Mouse (Mus musculus) heart, adult 8-10 months (tissue): ENCODE results near the gene Gzmm. TPM values are rescaled to one million over a fixed set of nuclear protein-coding genes. Genes with fewer than 3 reads are reported as not detected.

ENCODE experiments used
- DNase-seq: peaks from one replicate; pipeline ENCODE4 v3.0.0; 2022; ENCODE audit warnings: low spot score
- total RNA-seq, 4 experiments: library from RNA; stranded (reverse); gene quantifications; 2 replicates each; pipeline ENCODE4 v1.2.4; 2022

Gzmm gene
- total RNA-seq = 1 to 10 TPM; 7.6 to 9.0 (median 8.3) TPM

DNA sequence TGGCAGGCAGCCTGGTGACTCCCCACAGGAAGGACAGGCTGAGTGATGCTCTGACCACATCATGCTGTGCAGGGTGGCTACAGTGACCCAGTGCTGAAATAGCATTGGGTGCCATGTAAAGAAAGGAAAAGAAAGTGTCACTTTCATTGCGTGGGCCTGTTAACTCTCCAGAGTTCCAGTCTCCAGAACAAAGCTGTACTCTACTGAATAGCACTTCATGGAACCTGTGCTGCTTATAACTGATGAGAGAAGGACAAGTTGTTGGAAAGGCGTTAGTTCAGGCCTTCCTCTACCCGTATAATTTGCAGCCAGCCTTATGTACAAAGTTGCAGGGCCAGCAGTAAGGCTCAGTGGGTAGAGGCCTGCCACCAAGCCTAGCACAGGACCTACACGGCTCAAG is at the start of gene Gzmm:
Gene Gzmm, plus strand, starts transcription at position 301 of the 400 bp plus-strand sequence.
- no peak for DNase-seq

DNA sequence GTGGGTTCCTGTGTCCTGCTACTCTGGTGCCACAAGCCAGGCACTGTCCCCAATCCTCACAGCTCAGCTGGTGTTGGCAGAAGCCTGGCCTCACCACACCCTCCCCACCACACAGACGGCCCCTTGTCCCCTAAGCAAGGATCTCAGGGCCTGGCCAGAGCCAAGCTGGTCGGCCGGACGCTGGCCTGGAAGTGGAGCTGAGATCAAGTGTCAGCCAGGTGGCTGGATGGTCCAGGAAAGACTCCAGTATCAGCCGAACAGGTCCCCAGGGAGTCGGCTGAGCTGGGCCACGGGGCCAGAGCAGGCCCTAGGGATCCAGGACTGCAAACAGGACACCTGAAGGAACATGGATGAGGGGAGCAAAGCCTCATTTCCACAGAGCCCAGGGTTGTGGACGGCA is 43.1 kb upstream of the Gzmm start, which contains the start of gene Odf3l2:
Gene Odf3l2, minus strand, starts transcription at position 28 of the 400 bp plus-strand sequence.
- DNase-seq = no peak

DNA sequence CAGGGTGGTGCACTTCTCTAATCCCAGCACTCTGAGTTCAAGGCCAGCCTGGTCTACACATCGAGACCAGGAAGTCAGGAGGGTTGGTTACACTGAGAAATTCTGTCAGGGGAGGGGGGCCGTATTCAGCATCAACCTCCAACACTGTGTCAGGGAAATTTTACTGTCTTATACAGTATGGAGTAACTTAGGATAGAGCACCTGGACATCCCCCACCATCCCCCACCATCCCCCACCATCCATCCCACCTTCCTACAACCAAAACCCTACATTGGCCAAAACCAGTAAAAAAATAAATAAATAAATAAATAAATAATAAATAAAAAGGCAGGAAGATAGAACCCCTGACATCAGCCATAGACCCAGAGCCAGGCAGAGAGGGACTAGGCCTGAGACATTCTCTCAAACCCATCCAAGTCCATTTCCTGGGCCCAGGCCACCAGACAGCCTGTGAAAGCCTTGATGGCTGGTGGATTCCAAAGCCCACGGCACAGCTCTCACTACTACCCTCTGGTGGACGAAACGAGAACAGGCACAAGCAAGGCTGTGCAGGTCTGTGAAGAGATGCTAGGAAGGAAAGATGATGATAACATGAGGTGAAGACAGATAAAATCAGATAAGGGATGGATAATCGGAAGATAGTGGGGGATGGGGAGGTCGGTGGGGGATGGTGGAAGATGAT is 39.6 kb upstream of the Gzmm start:
- peak; percentile 55 for DNase-seq

DNA sequence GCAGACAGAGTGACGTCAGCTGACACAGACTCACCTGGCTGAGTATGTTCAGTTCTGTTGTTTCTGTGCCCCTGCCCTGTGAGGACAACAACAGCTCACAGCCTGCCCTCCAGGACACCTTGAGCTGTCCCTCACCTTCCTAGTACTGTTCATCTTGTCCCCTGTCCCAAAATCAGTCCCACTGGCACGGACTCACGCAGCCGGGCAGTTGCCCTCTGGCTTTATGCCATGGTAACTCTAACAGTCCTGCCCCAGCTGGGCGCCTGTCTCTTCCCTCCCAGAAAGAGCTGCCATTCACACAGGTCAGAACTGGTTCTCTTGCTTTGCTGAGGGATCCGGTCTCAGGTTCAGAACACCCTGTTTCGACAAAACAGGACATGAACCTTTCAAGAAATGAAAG is 36.0 kb upstream of the Gzmm start:
- DNase-seq = no peak

DNA sequence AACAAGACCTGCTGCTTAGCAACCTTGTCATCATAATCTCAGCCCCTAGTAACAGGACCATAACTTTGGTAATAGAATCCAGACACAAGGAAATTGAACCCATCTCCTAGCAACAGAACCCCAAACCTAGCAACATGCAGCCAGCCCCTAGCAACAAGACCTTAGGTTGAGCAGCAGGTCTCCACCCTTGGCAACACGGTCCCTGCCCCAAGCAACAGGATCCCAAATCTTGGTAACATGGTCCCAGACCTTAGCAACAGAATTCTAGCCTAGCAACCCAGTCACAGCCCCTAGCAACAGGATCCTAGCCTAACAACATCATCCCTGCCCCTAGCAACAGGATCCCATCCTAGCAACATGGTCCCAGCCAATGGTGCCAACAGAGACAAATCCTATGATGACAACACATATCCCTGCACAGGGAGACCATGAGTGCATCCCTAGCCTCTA is 33.8 kb upstream of the Gzmm start:
- DNase-seq = no peak

DNA sequence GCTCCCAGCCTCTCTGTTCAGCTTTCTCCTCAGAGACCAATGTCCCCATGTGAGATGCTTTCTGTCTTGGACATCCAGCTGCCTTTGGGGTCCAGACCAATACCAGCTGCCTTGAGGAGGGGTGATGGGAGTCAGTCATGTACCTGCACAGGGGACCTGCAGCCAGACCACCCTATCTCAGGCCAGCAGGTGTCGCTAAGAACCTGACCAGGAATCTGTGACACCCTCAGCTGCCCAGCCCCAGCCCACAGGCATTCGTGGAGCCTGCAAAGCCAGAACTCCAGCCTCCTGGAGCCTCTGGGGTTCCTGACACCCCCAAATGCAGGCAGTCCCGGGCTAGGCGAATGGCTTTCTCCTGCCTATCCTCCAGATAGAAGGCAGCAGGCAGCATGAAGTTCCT is 30.0 kb upstream of the Gzmm start:
- no peak for DNase-seq

DNA sequence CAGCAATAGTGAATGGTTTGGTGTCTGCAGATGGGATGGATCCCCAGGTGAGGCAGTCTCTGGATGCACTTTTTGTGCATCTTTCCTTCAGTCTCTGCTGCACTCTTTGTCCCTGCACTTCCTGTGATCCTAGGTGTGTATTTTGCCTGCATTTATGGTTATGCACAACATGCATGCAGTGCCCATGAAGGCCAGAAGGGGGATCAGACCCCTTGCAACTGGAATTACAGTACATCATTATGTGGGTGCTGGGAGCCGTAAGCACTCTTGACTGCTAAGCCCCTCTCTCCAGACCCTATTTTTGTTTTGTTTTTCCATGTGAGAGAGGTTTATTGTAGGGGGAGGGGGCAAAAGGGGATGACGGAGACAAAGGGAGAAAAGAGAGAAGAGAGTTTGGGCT is 28.5 kb upstream of the Gzmm start:
- no peak for DNase-seq

DNA sequence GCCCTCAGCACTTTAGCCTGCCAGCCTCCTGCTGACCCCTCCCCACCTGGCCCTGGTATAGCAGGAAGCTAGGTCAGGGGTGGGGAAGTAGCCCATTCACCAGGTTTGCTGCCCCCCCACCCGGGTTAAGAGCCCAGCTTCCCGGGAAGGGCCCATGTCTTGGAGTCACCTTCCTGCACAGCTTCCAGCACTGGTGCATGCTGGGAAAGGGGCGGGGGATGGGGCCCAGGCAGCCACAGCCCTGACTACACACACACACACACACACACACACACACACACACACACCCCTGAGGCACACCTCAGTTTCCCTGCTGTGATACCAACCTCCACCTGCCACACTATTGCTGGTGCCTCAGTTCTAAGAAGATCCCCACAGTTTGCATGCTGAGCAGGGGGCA is 27.0 kb upstream of the Gzmm start:
- no peak for DNase-seq

DNA sequence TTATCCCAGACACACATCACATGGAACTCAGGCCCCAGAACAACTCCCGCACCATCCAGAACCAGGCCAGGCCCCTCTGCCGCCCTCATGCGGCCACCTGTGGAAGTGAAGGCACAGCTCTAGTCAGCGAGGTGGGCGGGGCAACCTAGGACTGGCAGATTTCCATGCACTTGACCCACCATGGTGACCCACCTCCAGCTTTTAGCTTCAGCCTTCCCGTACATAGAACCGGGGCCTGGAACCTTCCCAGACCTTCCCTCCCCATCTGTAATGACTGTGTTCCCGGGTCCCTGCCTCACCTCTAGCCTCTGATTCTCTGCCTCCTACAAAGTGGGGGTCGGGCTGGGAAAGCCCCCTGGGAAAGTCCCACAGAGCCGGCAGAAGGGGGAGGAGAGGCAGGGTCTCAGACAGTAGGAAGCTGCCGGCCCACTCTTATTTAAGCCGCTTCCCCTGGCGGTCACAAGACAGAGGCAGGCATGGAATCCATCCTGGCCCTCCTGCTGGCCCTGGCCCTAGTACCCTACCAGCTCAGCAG is 24.6 kb upstream of the Gzmm start, which contains the start of gene Madcam1:
Gene Madcam1, plus strand, starts transcription at position 429 of the 535 bp plus-strand sequence.
- no peak for DNase-seq

DNA sequence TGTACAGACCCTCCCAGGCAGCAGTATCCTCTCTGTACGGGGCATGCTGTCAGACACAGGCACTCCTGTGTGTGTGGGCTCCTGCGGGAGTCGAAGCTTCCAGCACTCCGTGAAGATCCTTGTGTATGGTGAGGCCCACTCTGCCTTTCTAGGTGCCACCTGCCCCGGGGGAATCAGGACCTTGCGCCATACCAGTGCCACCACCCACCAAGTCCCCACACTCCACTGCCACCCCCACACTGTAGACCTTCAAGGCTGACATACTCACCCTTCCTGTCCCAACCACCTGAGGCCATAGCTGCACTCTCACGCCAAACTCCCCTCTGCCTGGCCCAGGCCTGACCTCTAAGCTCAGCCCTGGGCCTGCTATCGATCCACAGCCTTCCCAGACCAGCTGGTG is 23.8 kb upstream of the Gzmm start:
- DNase-seq = no peak

DNA sequence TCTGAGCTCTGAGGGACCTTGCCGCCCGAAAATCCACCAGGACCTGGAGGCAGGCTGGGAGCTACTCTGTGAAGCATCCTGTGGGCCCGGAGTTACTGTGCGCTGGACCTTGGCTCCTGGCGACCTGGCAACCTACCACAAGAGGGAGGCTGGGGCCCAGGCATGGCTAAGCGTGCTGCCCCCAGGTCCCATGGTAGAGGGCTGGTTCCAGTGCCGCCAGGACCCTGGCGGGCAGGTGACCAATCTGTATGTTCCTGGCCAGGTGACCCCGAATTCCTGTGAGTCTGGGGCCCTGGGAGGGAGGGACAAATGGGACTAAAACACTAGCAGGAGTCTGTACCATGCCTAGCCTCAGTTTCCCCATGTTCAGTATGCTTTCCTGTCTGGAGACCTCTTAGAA is 22.3 kb upstream of the Gzmm start:
- DNase-seq = no peak

DNA sequence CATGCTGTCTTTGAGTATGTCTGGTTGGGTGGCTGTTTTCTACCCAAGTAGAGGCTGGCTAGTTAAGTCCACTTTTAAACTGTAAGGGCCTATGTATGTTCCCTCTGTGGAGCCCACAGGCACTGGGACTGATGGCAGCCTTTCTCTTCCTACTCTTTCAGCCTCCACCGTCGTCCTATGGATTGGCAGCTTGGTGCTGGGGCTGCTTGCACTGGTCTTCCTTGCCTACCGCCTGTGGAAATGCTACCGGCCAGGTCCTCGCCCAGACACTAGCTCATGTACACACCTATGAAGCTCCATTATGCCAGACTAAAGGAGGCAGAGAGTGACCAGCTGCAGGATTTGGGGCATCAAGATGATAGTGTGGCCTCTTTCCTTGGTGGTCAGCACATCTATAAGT is 20.7 kb upstream of the Gzmm start:
- no peak for DNase-seq

DNA sequence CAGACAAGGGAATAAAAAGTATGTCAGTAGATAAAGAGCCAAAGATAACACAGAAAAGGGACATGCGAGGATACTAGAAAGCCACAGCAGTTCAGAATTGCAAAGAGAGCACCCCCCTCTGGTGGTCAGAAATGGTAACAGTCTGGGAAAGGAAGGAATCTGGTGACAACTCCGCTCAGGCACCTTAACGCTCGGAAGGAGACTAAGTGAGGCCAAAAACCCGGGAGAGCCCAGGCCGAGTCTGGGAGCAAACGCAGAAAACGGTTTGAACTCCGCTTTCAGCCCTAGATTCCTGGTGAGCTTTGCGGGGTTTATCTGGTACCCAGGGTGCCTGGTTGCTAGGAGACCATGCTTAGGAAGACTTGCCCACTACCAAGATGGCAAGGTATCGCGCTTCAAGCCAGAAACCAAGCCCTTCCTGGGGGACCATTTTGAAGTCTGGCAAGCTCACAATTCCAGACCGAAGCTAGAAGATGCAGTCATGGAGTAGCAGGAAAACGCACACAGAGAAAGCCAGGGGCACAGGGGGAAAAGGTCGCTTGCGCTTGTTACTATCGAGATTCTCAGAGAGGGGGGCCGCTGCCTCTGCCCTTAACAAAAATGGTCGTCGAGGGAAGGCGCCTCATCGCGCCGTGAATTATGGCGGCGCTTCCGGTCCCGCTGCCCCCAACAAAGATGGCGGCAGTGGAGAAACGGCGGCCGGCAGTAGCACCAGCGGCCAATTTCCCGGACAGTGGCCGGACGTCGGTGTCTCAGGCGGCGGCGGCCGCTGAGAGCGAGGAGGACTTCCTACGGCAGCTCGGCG is 19.8 kb upstream of the Gzmm start, which contains the start of gene Tpgs1:
Gene Tpgs1, plus strand, starts transcription at position 599 of the 805 bp plus-strand sequence.
- DNase-seq = peak; percentile 92

DNA sequence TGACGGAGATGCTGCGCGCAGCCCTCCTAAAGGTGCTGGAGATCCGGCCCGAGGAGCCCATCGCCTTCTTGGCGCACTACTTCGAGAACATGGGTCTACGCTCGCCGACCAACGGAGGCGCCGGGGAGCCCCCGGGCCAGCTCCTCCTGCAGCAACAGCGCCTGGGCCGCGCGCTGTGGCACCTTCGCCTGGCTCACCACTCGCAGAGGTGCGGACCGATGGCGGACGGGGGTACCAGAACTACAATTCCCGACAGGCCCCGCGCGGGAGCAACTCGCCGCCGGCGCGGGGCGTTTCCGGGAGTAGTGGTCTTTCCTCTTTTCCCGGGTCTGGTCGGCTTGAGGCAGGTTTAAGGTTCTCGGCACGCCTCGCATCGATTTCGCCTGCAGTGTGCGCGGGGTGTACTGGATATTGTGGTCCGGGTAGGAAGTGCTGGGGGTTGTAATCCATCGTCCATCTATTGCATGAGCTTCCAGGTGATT is 19.2 kb upstream of the Gzmm start:
- DNase-seq = peak; percentile 56

DNA sequence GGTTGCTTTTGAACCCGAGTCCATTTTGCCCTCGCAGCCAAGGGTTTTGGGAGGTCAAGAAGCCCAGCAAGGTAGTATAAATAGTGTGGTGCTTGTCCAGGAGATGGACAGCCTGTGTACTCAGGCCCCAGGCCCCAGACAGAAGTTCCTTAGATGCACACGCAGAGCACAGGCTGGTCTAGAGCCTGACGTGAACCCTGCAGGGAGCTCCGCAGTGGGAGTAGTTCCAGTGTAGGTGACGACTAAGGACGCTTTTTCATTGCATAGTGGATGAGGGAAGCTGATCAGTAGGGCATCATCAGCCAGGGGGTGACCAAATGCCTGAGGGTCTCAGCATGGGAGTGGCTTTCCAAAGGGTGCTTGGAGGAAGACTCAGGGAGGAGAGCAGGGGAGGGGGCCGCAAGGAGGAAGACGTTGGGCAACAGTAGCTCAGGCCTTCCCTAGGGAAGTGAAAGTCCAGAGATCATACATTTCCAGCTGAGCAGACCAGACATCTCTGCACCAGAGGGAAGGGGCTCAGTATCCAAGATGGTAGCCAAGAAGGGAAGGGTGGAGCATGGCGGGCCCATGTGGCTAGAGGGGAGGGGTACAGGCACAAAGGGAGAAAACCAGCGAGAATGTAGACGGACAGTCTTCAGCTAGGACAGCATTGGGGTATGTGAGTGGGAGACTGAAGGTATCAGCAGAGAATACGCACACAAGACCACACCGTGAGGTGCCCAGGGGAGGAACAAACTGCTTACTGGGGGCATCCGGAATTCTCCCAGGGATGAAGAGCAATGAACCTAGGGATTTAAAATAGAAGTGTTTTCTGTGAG is 18.5 kb upstream of the Gzmm start:
- DNase-seq = no peak

DNA sequence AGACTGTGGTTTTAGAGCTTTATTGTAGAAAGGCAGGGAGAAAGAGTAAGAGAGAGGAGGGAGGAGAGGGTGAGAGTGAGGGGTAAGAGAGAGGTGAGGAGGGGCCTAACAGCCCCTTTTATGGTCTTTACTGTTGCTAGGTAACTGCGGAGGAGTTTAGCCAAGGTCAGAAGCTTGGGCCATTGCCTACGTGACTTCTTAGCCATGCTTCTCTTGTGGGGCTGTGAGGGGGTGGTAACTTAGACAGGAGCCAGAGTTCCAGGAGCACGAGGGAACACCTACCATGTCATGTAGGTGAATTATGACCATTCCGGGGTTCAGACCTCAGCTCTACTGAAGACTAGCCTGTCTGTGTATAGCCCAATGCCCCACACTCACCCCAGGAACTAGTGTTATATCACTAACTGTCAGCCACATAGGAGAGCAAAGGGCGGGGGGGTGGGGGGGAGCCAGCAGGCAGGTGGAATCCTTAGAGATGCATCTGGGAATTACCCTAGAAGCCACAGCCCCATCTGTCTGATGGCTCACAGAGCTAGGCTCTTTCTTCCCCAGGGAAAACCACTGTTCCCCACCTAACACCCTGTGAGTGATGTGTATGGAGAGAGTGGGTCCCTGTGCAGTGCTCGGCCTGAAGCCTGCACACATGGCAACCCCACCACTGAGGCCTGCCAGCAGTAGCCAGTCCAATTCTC is 17.3 kb upstream of the Gzmm start:
- no peak for DNase-seq

DNA sequence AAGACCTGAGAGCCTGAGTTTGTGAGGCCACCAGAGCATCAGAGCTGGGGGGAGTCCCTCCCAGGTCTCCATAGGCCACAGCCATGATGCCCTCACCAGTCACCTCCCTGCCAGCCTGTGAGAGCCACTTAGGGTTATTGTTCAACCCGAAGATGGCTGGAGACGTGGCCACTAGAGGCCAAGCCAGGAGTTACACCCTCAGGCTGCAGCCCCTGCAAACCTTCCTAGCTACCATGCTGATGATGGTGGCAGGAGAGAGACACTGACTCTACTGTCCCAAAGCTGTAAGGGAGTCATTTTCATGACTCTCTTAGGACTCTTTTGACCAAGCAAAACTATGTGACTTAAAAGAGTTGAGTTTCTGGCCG is 16.7 kb upstream of the Gzmm start:
- DNase-seq = no peak

DNA sequence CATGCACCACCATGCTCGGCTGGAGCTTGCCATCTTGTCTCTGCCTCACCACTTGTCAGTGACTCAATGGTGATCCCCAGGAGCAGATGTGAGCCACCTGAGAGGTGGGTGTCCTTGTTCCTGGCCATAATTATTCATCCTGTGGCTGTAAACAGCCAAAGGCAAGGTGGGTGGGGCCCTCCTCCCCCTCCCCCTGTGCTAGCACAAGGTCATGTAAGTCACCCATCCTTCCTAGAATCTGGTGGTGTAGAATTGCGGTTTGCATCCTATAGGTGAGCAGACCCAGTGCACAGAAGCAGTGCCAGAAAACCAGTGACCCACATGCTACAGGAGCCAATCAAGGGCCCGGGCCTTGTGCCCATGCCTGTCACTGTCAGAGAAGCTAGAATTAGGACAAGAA is 15.8 kb upstream of the Gzmm start:
- no peak for DNase-seq

DNA sequence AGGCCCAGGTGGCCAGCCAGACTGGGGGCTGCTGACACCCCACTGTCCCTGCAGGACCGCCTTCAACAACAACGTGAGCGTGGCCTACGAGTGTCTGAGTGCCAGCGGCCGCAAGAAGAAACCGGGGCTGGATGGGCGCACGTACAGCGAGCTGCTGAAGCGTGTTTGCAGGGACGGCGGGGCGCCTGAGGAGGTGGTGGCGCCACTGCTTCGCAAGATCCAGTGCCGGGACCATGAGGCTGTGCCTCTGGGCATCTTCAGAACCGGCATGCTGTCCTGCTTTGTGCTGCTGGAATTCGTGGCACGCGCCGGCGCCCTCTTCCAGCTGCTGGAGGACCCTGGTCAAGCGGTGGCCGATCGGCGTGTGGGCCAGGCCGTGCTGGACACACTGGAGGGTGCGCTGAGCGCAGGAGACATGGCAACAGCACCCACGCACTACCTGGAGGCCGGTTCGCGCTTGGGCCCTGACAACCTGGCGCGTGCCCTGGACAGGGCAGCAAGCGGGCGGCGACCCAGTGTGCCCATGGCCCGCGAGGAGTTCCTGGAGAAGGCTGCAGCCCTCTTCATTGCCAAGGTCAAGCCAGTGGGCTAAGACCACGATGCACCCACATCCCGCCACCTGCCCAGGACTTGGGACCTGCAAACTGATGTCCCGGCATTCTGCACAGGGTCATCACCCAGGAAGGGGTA is 13.3 kb upstream of the Gzmm start:
- DNase-seq = no peak
